Mouse (Mus musculus) T-helper 1 cell (primary cell): Measurements from ENCODE around the gene Macc1.

Source experiments
- in situ Hi-C: fragments of 300-600 bp; cut with MboI, MseI; formaldehyde crosslinking; loops from one replicate; pipeline ENCODE4 v1.15.1; 2025; ENCODE audit warnings: high pct_unique_total_duplicates

The Macc1 gene

DNA sequence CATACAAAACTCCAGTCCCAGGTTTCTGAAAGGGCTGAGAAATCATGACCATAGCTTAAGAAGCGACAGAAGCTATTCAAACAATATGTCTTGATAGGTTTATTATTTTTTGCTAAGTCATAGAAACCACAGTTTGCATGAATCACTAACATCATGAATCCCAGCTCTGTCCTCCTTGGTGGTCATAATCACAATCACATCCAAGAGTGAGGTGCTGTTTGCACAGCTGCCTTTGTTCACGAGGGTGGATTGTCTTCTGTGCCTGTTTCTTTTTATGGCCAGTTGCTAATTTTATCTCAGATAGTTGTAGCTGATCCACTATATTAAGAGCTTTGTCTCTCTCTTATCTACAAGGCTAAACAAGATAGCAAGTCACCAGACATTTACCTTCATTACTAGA lies 72.6 kb downstream of the Macc1 start:
- in situ Hi-C loops: no loop called here

DNA sequence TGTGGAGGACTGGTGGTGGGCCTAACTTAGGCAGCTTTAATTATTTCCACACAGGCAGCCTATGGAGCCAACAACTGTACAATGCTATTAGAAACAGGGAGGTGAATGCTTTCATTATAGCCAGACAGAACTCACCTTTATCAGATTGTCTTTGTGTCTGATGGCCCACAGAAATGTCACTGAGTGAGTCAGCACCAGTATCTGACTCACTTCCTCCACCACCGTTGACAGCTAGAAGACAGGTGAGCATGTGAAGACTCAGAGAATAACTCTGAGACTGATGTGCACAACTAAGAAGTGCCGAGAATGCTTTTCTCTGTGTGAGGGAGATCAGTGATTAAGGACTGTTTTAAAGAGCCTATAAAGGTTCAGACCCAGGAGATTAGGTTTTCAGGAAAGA lies 73.9 kb downstream of the Macc1 start:
- in situ Hi-C loops: no loop called here

DNA sequence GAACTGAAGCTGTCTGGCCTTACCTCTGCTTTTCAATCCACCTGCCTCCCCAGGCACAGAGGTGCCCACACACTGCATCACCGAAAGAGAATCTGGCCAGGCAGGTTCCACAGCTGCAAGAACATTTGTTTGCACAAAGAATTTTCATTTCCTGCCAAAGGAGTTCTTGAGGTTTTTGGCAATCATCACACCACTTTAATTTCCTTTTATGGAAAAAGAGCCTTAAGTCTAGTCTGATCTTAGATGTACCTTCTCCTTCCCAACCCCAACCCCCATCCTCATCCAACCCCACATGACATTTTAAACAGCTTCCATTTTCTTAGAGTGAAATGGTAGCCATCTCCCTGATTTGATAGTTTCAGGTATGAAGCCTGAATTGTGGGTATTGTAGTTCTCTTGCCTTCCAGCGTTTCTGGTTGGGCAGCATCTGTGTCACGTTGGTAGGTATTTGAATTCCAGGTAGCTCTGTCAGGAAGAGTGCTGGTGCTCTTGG lies 76.2 kb downstream of the Macc1 start:
- in situ Hi-C loops: no loop called here

DNA sequence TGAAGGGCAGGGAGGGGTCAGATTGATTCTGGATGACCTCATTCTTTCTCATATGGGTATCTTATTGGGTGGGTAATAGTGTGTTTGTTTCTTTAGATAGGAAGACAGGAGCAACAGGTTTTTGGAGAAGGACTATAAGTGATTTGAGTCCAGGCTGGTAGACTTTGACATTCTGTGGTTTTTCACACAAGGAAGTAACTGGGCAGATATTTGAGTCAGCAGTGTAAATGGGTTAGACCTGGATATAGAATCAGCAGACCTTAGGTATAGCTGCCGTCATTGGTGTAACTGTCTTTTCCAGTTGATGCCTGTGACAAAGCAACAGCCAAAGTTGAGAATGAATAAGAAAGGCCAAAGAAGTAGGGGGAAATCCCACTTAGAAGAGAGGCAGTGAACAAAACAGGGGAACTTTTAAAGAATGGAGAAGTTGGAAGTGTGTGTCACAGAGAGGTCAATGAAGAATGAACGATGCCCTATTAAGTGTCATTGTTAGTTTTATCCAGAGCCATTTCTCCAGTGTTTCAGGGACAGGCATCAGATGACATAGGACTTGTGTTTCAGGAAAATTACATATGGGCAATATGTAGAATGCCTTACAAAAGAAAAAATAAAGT lies 84.1 kb downstream of the Macc1 start:
- in situ Hi-C loops: no loop called here

DNA sequence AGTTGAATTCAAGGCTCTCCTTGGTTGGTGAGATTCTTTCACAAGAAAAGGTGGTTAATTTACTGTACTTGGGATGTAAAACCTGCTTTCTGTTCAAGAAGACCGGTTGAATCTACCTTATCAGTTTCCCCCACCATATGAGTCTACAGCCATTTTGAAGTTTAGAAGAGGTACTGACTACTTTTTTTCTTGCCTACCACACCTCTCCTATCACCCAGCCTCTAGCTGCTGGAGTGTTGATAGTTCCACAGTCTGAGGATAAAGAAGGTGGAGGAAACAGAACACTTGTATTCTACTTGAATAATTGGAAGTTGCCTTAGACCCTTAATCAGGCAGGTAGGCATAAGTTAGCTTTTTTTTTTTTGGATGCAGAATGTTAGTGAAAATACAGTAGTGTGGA lies 88.2 kb downstream of the Macc1 start:
- in situ Hi-C loops: no loop called here

DNA sequence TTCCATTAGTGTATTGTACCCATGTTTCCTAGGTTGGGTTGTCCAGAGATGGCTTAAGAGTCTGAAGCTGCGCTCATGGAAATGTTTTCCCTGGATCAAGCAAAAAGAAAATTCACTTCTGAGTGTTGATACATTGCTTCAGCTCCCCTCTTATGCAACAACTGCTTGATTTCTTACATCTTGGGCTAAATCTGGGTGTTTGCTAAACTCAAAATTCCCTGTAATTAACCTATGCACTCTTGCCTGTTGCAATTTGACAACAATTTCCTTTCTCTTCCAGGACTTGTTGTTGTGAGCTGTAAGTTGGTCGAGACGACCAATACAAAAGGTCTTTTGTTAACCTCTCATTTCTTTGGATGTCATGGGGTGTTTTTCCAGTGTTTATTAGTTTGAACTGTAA lies 88.7 kb downstream of the Macc1 start:
- in situ Hi-C loops: no loop called here

DNA sequence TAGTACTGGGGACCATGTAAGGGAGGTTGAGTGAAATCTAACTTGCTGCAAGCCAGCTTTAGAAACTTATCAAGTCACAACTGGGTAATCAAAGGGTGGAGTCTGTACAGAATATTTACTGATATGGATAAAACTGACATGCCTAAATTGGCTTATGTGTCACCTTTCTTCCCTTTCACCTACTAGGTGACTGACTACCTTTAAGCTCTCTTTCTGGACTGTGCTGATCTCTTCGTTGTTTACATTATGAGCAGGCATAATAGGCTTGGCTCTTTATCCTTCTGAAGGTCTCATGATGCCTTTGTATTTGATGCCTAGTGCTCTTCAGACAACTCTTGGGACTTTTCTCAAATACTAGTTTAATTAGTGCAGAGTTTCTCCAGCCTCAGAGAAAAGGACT lies 90.7 kb downstream of the Macc1 start:
- in situ Hi-C loops: no loop called here

DNA sequence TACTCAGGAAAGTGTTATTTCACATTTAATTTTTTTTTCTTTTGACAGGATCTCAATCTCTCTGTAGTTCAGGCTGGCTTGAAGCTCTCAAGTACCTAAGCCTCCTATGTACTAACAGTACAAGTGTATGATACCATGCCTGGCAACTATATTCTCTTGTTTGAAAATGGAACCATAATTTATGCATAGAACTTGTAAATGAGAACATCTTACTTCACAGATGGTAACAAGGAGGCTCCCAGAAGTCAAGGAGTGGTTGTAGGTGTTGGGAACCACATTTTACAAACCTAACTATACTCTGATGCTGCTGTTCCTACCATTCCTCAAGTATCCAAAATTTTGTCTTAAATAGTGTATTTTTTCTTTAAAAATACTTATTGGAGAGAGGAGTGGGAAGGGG lies 96.5 kb downstream of the Macc1 start:
- in situ Hi-C loops: no loop called here

DNA sequence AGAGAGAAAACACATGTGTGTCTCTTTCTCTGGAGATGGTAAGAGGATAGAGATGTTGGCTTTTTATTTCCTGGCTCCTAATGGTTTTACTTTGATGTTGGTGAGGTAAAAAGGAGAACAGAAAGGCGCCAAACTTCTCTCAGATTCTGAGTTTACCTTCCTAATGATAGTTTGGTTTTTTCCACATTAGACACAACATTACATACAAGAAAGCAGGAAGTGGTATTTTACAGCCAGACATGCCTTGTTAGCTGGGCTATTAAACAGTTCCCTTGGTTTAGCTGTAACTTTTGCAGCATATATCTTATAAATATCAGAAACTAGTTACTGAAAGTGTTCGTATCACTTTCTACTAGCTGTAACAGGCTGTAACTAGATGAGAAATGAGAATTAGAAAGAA lies 96.9 kb downstream of the Macc1 start:
- in situ Hi-C loops: no loop called here

DNA sequence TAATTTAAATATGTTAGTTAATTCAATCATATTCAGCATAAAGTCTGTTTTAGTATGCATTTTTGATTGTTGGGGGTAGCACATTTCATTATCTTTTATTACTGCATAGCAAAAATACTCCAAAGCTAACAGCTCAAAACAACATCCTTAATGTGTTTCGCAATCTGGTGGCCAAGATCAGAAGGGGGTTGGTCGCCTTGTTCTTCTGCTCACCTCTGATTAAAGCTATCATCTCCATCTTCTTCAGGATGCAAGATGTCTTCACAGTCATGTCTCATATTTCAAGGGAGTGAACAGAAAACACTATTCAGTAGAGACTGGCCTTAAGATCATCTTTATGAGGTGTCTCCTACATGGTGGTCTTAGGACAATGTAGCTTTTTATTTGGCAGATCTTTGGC lies 97.9 kb downstream of the Macc1 start:
- in situ Hi-C loops: no loop called here

DNA sequence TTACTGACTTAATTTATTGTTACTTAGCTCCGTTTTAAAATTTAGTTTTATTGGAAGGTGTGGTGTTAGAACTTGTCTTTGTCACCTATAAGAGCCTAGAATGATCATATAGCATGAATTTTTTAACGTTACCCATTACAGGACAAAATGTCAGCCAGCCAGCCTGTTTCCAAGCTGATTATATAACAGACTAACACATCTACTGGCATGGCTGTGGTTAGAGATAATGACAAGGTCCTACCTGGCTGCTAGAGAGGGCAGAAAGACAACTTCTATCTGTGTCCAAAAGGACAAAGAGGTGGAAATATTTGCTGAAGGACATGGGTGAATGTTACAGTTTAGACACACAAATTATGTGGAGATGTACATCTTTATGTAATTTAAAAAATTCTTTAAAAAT lies 101.8 kb downstream of the Macc1 start:
- in situ Hi-C loops: no loop called here

DNA sequence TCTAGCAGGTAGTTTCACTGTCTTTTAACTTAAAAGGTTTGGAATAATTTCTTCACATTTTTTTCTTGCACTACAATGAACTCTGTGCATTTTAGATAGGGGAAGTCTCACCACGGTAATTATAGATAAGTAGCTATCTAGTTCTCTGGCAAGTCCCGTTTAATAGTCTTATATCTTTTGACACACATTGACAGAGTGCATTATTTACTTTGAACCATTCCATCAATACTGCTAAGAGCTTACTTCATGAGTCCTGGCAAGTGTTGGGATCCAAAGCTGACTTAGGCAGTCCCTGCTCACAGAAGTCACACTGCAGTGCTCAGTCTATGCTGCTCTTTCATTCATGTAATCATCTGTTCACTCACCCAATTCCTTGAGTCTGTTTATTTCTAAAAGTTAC lies 111.7 kb downstream of the Macc1 start:
- in situ Hi-C loops: no loop called here

DNA sequence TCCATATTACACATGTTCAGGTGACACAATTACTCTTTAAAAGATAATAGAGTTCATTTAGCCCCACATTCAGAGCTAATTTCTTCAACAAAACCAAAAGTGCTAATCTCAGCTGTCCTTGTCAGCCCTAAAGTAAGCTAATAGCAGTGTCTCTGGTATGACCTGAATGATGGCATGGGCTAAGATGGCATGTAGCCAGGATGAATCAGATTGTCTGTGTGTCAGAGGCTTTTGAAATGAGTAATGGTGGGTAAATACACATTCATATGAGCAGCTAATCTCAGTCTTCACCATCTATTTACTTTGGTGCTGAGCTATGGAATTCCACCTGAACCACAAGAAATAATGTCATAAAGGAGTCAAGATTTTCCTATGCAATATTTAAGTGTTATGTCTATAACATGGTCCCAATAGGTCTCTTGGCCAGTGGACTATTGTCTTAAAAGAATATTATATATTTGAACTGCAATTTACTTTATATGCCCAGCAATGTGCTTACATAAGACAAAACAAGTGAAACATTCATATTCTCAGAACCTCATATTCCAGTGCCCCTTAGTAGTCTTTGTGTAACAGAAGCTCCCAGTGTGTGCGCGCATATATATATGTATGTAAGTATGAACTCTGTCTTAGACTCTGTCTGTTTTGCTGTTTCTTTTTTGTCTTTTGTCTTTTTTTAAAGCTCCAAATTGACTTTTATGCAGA lies 112.3 kb downstream of the Macc1 start:
- in situ Hi-C loops: no loop called here

DNA sequence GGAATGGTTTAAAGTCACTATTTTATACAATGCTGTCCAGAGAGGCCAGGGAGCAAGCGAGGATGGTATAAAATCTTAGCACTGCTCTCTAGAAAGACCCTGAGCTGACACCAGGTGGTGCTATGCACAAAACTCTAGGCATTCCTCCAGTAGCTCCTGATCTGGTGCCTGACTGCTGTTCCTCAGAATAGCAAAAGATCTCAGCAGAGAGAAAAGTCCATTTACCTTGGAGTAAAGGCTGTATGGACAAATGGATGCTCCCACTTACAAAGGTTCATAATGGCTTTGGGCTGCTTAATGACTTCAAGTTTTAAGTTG lies 112.8 kb downstream of the Macc1 start:
- in situ Hi-C loops: no loop called here

DNA sequence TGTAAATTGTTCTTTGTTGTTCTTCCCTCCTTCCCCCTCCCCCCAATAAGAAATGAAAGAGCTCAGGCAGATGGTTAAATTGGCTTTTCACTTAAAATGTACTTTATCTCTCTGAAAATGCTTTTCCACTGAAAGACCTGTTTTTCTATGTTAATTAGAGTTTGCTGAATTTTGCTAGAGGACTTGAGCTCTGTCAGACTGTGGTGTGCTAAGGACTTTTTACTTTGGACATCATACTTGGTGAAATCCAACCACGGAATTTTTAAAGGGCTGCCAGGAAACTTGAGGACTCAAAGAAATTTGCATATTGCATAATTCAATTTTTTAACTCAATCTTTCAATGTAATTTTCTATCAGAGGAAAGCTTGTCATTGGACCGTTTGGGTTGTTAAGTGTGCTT lies 126.7 kb downstream of the Macc1 start:
- in situ Hi-C loops: no loop called here

DNA sequence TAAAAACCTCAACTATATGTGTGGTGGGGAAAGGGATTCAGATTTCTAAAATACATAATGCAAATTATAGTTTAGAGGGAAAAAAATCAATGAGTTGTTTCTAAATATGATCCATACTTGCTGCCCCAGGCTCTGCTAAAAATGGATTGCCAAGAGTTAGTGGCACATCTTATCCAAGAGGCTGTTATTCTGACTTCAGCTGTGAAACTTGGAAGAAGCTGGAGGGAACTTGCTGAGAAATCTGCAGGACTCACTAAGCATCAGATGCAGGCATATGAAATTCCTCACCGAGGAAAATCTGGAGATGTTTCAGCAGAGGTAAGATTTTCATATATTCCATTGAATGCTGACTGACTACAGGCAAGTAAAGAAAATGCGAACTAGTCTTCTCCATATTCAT lies 136.0 kb downstream of the Macc1 start:
- in situ Hi-C loops: no loop called here

DNA sequence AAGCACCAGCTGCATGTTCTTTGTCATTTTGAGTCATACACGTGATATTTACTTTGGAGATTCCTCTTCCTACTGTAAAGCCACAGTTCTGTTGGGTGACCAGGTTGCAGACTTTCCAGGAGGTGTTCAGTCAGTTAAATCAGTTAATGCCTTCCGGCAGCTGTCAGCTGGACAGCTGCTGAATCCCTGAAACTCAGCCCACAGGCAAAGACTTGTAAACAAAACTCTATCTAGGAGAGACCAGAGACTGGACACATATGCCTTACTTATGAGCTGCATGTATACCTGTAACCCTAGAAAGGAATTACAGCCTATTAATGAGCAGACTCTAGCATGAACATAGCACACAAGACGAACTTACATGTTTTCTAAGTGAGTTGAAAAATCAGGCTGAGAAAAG lies 137.2 kb downstream of the Macc1 start:
- in situ Hi-C loops: no loop called here

DNA sequence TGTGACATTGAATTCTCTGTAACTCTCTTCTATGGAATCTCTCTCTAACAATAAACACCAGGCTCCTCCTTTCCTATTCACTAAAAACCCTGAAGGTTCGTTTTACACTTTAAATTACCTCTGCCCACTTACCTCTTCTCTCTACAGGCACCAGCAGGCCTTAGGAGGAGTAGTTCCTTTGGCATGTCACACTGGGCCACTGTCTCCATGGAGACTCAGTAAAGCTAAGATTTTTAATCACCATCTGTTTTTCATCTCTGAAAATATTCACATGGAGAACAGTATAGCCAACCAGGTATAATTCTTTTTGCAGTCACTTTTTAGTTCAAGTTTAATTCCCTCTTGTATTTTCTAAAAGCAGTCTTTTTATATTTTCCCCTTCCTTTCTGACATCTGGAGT lies 140.0 kb downstream of the Macc1 start:
- in situ Hi-C loops: no loop called here

DNA sequence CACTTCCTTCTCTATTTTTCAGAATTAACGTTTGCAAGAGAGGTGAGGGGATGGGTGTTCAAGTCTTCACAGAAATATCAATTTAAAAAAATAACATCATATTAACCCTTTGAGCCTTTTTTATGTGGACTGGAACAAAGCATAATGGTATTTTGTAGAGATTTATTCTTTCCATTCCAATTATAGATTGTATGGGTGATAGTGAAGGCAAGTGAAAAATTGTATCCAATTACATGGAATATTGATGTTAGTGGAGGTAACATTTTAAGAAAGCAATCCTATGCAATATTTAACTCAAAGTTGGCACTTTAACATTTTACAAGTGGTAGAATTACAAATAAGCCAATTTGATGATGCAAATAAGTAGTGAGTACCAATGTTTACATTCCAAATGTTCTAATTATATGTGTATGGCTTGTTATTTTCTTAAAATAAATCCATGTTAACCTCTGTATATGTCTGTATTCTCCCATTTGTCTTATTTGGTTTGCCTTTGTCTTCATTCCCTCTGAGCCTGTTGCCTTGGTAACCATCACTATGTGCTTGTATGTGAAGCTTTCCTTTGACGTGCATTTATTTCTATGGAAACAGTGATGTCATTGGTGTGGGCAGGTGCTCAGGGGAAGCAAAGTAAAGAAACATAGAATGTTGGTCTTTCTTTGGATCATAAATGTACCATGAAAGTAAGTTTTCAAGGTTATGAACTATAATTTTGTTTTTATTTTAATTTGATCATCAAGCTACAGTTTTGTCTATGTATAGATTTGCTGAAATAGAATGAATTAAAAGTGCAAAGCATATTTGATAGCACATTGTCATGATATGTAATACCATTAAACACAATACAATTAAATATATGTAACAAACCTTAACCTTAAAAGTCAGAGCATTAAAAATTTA lies 150.2 kb downstream of the Macc1 start:
- in situ Hi-C loops: no loop called here

DNA sequence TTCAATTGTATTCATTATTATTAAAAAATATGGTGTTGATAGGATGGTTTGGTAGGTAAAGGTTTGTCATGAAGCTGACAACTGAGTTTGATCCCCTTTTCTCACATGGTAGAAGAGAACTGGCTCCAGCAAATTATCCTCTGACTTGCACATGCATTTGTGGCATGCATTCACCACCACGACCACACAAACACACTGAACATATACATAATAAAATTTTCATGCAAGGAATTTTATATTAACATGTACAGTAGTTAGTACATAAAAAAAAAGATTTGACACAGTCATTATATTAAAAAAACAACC lies 150.8 kb downstream of the Macc1 start:
- in situ Hi-C loops: no loop called here

DNA sequence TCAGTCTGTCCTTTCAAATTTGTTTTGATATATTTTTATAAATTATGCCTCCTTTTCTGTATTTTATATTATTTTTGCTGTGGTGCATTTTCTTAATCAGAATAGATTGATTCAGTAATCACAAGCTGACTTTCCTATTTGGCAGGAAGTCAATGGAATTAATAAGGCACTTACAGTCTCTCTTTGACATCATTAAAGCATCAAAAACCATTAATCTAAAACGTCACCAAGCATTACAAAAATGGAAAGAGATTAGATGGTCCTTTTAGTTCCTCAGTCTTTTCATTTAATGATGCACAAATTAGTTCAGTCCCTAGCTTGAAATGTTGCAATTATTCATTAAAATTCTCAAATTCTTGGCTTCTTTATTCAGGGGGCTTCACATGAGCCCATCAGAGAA lies 153.6 kb downstream of the Macc1 start:
- in situ Hi-C loops: no loop called here

DNA sequence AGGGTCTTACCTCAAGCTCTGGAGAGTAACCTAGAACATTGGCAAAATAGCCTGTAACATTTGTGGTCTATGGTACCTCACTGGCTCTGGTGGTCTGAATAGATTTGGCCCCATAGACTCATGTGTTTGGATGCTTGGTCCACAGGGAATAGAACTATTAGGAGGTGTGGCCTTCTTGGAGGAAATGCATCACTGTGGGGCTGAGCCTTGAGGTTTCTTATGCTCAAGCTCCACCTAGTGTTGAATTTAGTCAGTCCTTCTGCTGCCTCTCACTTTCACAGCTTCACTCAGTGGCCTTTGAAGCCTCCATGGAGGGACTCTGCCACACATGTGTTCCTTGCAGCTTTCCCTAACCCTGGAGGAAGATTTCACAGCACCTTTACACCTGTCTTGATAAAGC lies 156.2 kb downstream of the Macc1 start:
- in situ Hi-C loops: no loop called here

DNA sequence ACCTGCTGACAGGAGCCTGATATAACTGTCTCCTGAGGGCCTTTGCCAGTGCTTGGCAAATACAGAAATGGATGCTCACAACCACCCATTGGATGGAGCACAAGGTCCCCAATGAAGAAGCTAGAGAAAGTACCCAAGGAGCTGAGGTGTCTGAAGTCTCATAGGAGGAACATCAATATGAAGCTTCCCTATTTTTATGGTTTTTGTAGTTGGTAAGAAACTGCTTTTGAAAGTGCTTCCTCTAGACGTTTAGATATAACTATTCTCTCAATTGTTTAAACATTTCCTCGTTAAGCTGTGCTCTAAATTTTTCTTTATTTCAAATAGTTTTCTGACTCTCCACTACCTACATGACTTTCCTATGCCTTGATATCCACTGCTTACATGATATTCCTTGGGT lies 169.2 kb downstream of the Macc1 start:
- in situ Hi-C loops: no loop called here
